Mouse (Mus musculus) lung, postnatal 4 days (tissue): ENCODE data around the gene Nono.

ENCODE experiments used
- DNase-seq, 2 experiments: peaks; one replicate each; pipeline ENCODE4 v3.0.0; 2021

Gene Nono

DNA sequence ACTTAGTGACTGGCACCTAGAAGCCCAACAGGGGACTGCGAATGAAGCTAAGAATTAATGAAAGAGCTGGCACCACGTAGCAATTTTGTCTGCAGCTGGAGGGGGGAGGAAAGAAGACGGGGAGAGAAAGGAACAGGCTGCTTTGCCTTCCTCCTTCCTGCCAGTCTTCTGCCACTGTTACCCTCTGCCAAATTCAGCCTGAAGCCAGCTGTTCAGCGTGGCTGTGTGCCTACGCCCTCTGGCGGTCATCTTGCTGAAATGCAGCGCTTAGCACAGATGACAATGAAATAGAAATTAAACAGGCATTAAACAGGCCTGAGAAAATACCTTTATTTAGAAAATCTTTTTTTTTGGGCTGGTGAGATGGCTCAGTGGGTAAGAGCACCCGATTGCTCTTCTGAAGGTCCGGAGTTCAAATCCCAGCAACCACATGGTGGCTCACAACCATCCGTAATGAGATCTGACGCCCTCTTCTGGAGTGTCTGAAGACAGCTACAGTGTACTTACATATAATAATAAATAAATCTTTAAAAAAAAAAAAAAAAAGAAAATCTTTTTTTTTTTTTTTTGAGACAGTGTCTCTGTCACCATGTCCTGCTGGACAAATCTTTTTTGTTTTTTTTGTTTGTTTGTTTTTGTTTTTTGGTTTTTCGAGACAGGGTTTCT lies 57.5 kb downstream of the Nono start:
- DNase-seq = peak; percentile 42 to 46
